Mouse (Mus musculus): ENCODE results near the gene Dll1. TPM values are rescaled to one million over a fixed set of nuclear protein-coding genes. Genes with fewer than 3 reads are reported as not detected.

The Dll1 gene
- polyA plus RNA-seq, 1 experiment: 4.7 TPM

- H3K4me1 ChIP-seq (ENCODE audit: control insufficient read depth, insufficient read depth, low read length): no peaks in the 10 kb centered on the region; the same call in 1 of the 2 replicates
- TF ChIP-seq POLR2A (IDR thresholded peaks at IDR 0.05; ENCODE audit: extremely low read depth, insufficient read depth, low read length) (no peak), CTCF (IDR thresholded peaks at IDR 0.05; ENCODE audit: extremely low read depth, insufficient read depth, low read length) (no peak)
- H3K27ac ChIP-seq (ENCODE audit: insufficient read depth, low read length): no peak overlapping the region
- H3K4me3 ChIP-seq (ENCODE audit: insufficient read depth, low read length): no peak overlapping the region
These were observed 4.5 kb downstream of the Dll1 start for GRCm38 (mm10) chr17:15371967-15372835.

- no peaks in the 10 kb centered on the region; the same call in 1 of the 2 replicates for H3K4me1 ChIP-seq (ENCODE audit: control insufficient read depth, insufficient read depth, low read length)
- TF ChIP-seq CTCF (IDR thresholded peaks at IDR 0.05; ENCODE audit: extremely low read depth, insufficient read depth, low read length) (no peak), POLR2A (IDR thresholded peaks at IDR 0.05; ENCODE audit: extremely low read depth, insufficient read depth, low read length) (no peak)
- H3K4me3 ChIP-seq (ENCODE audit: insufficient read depth, low read length): no peak overlapping the region
- no peak overlapping the region for H3K27ac ChIP-seq (ENCODE audit: insufficient read depth, low read length)
These were observed 6.3 kb downstream of the Dll1 start for GRCm38 (mm10) chr17:15370401-15370800.

- H3K4me1 ChIP-seq (ENCODE audit: control insufficient read depth, insufficient read depth, low read length): no peaks in the 10 kb centered on the region
- TF ChIP-seq CTCF (IDR thresholded peaks at IDR 0.05; ENCODE audit: extremely low read depth, insufficient read depth, low read length) (no peak), POLR2A (IDR thresholded peaks at IDR 0.05; ENCODE audit: extremely low read depth, insufficient read depth, low read length) (no peak)
- no peak overlapping the region for H3K27ac ChIP-seq (ENCODE audit: insufficient read depth, low read length)
- H3K4me3 ChIP-seq (ENCODE audit: insufficient read depth, low read length): no peak overlapping the region
These were observed 11.0 kb downstream of the Dll1 start for GRCm38 (mm10) chr17:15365650-15366049.

GRCm38 (mm10) chr17:15363656-15364055, 13.0 kb downstream of the Dll1 start:
- Histone ChIP-seq H3K27ac (ENCODE audit: insufficient read depth, low read length) (no peak overlapping the region), H3K4me3 (ENCODE audit: insufficient read depth, low read length) (no peak overlapping the region), H3K4me1 (ENCODE audit: control insufficient read depth, insufficient read depth, low read length) (no peaks in the 10 kb centered on the region)
- TF ChIP-seq CTCF (IDR thresholded peaks at IDR 0.05; ENCODE audit: extremely low read depth, insufficient read depth, low read length) (no peak), POLR2A (IDR thresholded peaks at IDR 0.05; ENCODE audit: extremely low read depth, insufficient read depth, low read length) (no peak)

GRCm38 (mm10) chr17:15357071-15357470, 19.6 kb downstream of the Dll1 start:
- H3K27ac ChIP-seq (ENCODE audit: insufficient read depth, low read length): no peak overlapping the region
- H3K4me1 ChIP-seq (ENCODE audit: control insufficient read depth, insufficient read depth, low read length): peaks cover 4% of the 10 kb centered on the region
- TF ChIP-seq CTCF (IDR thresholded peaks at IDR 0.05; ENCODE audit: extremely low read depth, insufficient read depth, low read length) (no peak), POLR2A (IDR thresholded peaks at IDR 0.05; ENCODE audit: extremely low read depth, insufficient read depth, low read length) (no peak)
- no peak overlapping the region for H3K4me3 ChIP-seq (ENCODE audit: insufficient read depth, low read length)

- Histone ChIP-seq H3K4me1 (ENCODE audit: control insufficient read depth, insufficient read depth, low read length) (peaks cover 4% of the 10 kb centered on the region), H3K4me3 (ENCODE audit: insufficient read depth, low read length) (no peak overlapping the region), H3K27ac (ENCODE audit: insufficient read depth, low read length) (no peak overlapping the region)
- TF ChIP-seq CTCF (IDR thresholded peaks at IDR 0.05; ENCODE audit: extremely low read depth, insufficient read depth, low read length) (no peak), POLR2A (IDR thresholded peaks at IDR 0.05; ENCODE audit: extremely low read depth, insufficient read depth, low read length) (no peak)
These were observed 20.1 kb downstream of the Dll1 start for GRCm38 (mm10) chr17:15356526-15356925.

GRCm38 (mm10) chr17:15355072-15355471, 21.6 kb downstream of the Dll1 start:
- TF ChIP-seq POLR2A (IDR thresholded peaks at IDR 0.05; ENCODE audit: extremely low read depth, insufficient read depth, low read length) (no peak), CTCF (IDR thresholded peaks at IDR 0.05; ENCODE audit: extremely low read depth, insufficient read depth, low read length) (no peak)
- peaks cover 4% of the 10 kb centered on the region for H3K4me1 ChIP-seq (ENCODE audit: control insufficient read depth, insufficient read depth, low read length)
- H3K27ac ChIP-seq (ENCODE audit: insufficient read depth, low read length): no peak overlapping the region
- no peak overlapping the region for H3K4me3 ChIP-seq (ENCODE audit: insufficient read depth, low read length)

- no peak overlapping the region for H3K27ac ChIP-seq (ENCODE audit: insufficient read depth, low read length)
- H3K4me1 ChIP-seq (ENCODE audit: control insufficient read depth, insufficient read depth, low read length): peaks cover 4% of the 10 kb centered on the region
- H3K4me3 ChIP-seq (ENCODE audit: insufficient read depth, low read length): no peak overlapping the region
- no peak for TF ChIP-seq CTCF (IDR thresholded peaks at IDR 0.05; ENCODE audit: extremely low read depth, insufficient read depth, low read length)
- TF ChIP-seq POLR2A (IDR thresholded peaks at IDR 0.05; ENCODE audit: extremely low read depth, insufficient read depth, low read length): no peak
These were observed 22.7 kb downstream of the Dll1 start for GRCm38 (mm10) chr17:15354006-15354405.

GRCm38 (mm10) chr17:15352869-15353610, 23.6 kb downstream of the Dll1 start:
- Histone ChIP-seq H3K4me3 (ENCODE audit: insufficient read depth, low read length) (no peak overlapping the region), H3K27ac (ENCODE audit: insufficient read depth, low read length) (no peak overlapping the region), H3K4me1 (ENCODE audit: control insufficient read depth, insufficient read depth, low read length) (peaks cover 4% of the 10 kb centered on the region)
- TF ChIP-seq CTCF (IDR thresholded peaks at IDR 0.05; ENCODE audit: extremely low read depth, insufficient read depth, low read length) (no peak), POLR2A (IDR thresholded peaks at IDR 0.05; ENCODE audit: extremely low read depth, insufficient read depth, low read length) (no peak)
